Mouse (Mus musculus): ENCODE data around the gene Wdr37. TPM values are rescaled to one million over a fixed set of nuclear protein-coding genes. Genes with fewer than 3 reads are reported as not detected.

Wdr37 gene
- polyA plus RNA-seq, 1 experiment, result 62.4 TPM

- no peak for DNase-seq
- H3K27me3 ChIP-seq (ENCODE audit: control insufficient read depth, insufficient read depth, low read length), result no peaks in the 10 kb centered on the region
- no peak for TF ChIP-seq CTCF (IDR thresholded peaks at IDR 0.05; ENCODE audit: borderline replicate concordance, insufficient read depth, low read depth, low read length)
- TF ChIP-seq POLR2A (IDR thresholded peaks at IDR 0.05; ENCODE audit: borderline replicate concordance, insufficient read depth, low read length), result no peak
- no peaks in the 10 kb centered on the region for H3K4me1 ChIP-seq (ENCODE audit: control insufficient read depth, insufficient read depth, low read length)
- H3K4me3 ChIP-seq (replicated peaks; ENCODE audit: insufficient read depth, low read depth, low read length), result no peak overlapping the region
- WGBS, result 98% methylated on average over 1 of the region's 1 CpGs
- no peak overlapping the region for H3K27ac ChIP-seq (ENCODE audit: insufficient read depth, low read length)
Observed at GRCm38 (mm10) chr13:8873776-8874175, 2.1 kb upstream of the Wdr37 start.

GRCm38 (mm10) chr13:8870510-8871313 lies 997 bp downstream of the Wdr37 start:
- no peaks in the 10 kb centered on the region for H3K27me3 ChIP-seq (ENCODE audit: control insufficient read depth, insufficient read depth, low read length)
- TF ChIP-seq POLR2A (IDR thresholded peaks at IDR 0.05; ENCODE audit: borderline replicate concordance, insufficient read depth, low read length), result peak; percentile 89; the same call in 1 of the 2 replicates
- peak; percentile 94 for TF ChIP-seq CTCF (IDR thresholded peaks at IDR 0.05; ENCODE audit: borderline replicate concordance, insufficient read depth, low read depth, low read length)
- no peaks in the 10 kb centered on the region for H3K4me1 ChIP-seq (ENCODE audit: control insufficient read depth, insufficient read depth, low read length)
- H3K27ac ChIP-seq (ENCODE audit: insufficient read depth, low read length), result peak overlapping the region; percentile 97
- H3K4me3 ChIP-seq (replicated peaks; ENCODE audit: insufficient read depth, low read depth, low read length), result peak overlapping the region; percentile 99
- WGBS, result under 1% methylated on average over 57 of the region's 57 CpGs
- peak; percentile 93 for DNase-seq

GRCm38 (mm10) chr13:8870160-8870509 lies 1.6 kb downstream of the Wdr37 start:
- H3K27me3 ChIP-seq (ENCODE audit: control insufficient read depth, insufficient read depth, low read length), result no peaks in the 10 kb centered on the region
- H3K4me1 ChIP-seq (ENCODE audit: control insufficient read depth, insufficient read depth, low read length), result no peaks in the 10 kb centered on the region; the same call in 1 of the 2 replicates
- peak overlapping the region; percentile 99 for H3K4me3 ChIP-seq (replicated peaks; ENCODE audit: insufficient read depth, low read depth, low read length)
- 3% methylated on average over 9 of the region's 9 CpGs for WGBS
- TF ChIP-seq CTCF (IDR thresholded peaks at IDR 0.05; ENCODE audit: borderline replicate concordance, insufficient read depth, low read depth, low read length), result no peak
- no peak for TF ChIP-seq POLR2A (IDR thresholded peaks at IDR 0.05; ENCODE audit: borderline replicate concordance, insufficient read depth, low read length)
- DNase-seq, result no peak
- no peak overlapping the region for H3K27ac ChIP-seq (ENCODE audit: insufficient read depth, low read length)

GRCm38 (mm10) chr13:8869578-8870157 lies 2.0 kb downstream of the Wdr37 start:
- Histone ChIP-seq H3K27me3 (ENCODE audit: control insufficient read depth, insufficient read depth, low read length) (no peaks in the 10 kb centered on the region), H3K27ac (ENCODE audit: insufficient read depth, low read length) (no peak overlapping the region), H3K4me1 (ENCODE audit: control insufficient read depth, insufficient read depth, low read length) (no peaks in the 10 kb centered on the region; the same call in 1 of the 2 replicates), H3K4me3 (replicated peaks; ENCODE audit: insufficient read depth, low read depth, low read length) (peak overlapping the region; percentile 99)
- 36% methylated on average over 5 of the region's 5 CpGs for WGBS
- TF ChIP-seq POLR2A (IDR thresholded peaks at IDR 0.05; ENCODE audit: borderline replicate concordance, insufficient read depth, low read length) (no peak), CTCF (IDR thresholded peaks at IDR 0.05; ENCODE audit: borderline replicate concordance, insufficient read depth, low read depth, low read length) (no peak)
- DNase-seq, result no peak

- TF ChIP-seq POLR2A (IDR thresholded peaks at IDR 0.05; ENCODE audit: borderline replicate concordance, insufficient read depth, low read length) (no peak), CTCF (IDR thresholded peaks at IDR 0.05; ENCODE audit: borderline replicate concordance, insufficient read depth, low read depth, low read length) (no peak)
- DNase-seq, result no peak
- Histone ChIP-seq H3K4me3 (replicated peaks; ENCODE audit: insufficient read depth, low read depth, low read length) (no peak overlapping the region), H3K27ac (ENCODE audit: insufficient read depth, low read length) (no peak overlapping the region), H3K27me3 (ENCODE audit: control insufficient read depth, insufficient read depth, low read length) (no peaks in the 10 kb centered on the region), H3K4me1 (ENCODE audit: control insufficient read depth, insufficient read depth, low read length) (no peaks in the 10 kb centered on the region; the same call in 1 of the 2 replicates)
- WGBS, result 88% methylated on average over 7 of the region's 7 CpGs
Observed at GRCm38 (mm10) chr13:8866612-8867011, 5.1 kb downstream of the Wdr37 start.

- WGBS, result 76% methylated on average over 3 of the region's 3 CpGs
- TF ChIP-seq CTCF (IDR thresholded peaks at IDR 0.05; ENCODE audit: borderline replicate concordance, insufficient read depth, low read depth, low read length), result no peak
- TF ChIP-seq POLR2A (IDR thresholded peaks at IDR 0.05; ENCODE audit: borderline replicate concordance, insufficient read depth, low read length), result no peak
- Histone ChIP-seq H3K4me3 (replicated peaks; ENCODE audit: insufficient read depth, low read depth, low read length) (no peak overlapping the region), H3K27ac (ENCODE audit: insufficient read depth, low read length) (no peak overlapping the region), H3K27me3 (ENCODE audit: control insufficient read depth, insufficient read depth, low read length) (no peaks in the 10 kb centered on the region), H3K4me1 (ENCODE audit: control insufficient read depth, insufficient read depth, low read length) (no peaks in the 10 kb centered on the region; the same call in 1 of the 2 replicates)
- DNase-seq, result no peak
Observed at GRCm38 (mm10) chr13:8864990-8865389, 6.7 kb downstream of the Wdr37 start.

GRCm38 (mm10) chr13:8860861-8861260 lies 10.8 kb downstream of the Wdr37 start:
- TF ChIP-seq POLR2A (IDR thresholded peaks at IDR 0.05; ENCODE audit: borderline replicate concordance, insufficient read depth, low read length) (no peak), CTCF (IDR thresholded peaks at IDR 0.05; ENCODE audit: borderline replicate concordance, insufficient read depth, low read depth, low read length) (no peak)
- no peak for DNase-seq
- Histone ChIP-seq H3K27ac (ENCODE audit: insufficient read depth, low read length) (no peak overlapping the region), H3K4me3 (replicated peaks; ENCODE audit: insufficient read depth, low read depth, low read length) (no peak overlapping the region), H3K4me1 (ENCODE audit: control insufficient read depth, insufficient read depth, low read length) (peaks cover 4% of the 10 kb centered on the region), H3K27me3 (ENCODE audit: control insufficient read depth, insufficient read depth, low read length) (no peaks in the 10 kb centered on the region)
- WGBS, result 83% methylated on average over 9 of the region's 9 CpGs

GRCm38 (mm10) chr13:8858453-8858852 lies 13.3 kb downstream of the Wdr37 start:
- 81% methylated on average over 6 of the region's 6 CpGs for WGBS
- Histone ChIP-seq H3K4me1 (ENCODE audit: control insufficient read depth, insufficient read depth, low read length) (peaks cover 4% of the 10 kb centered on the region), H3K4me3 (replicated peaks; ENCODE audit: insufficient read depth, low read depth, low read length) (no peak overlapping the region), H3K27me3 (ENCODE audit: control insufficient read depth, insufficient read depth, low read length) (no peaks in the 10 kb centered on the region), H3K27ac (ENCODE audit: insufficient read depth, low read length) (no peak overlapping the region)
- TF ChIP-seq POLR2A (IDR thresholded peaks at IDR 0.05; ENCODE audit: borderline replicate concordance, insufficient read depth, low read length), result no peak
- no peak for TF ChIP-seq CTCF (IDR thresholded peaks at IDR 0.05; ENCODE audit: borderline replicate concordance, insufficient read depth, low read depth, low read length)
- no peak for DNase-seq

All from cerebellum, adult 2 months (tissue).